Mouse (Mus musculus) CH12F3 (cell line): ENCODE measurements around the gene Asic3.

Source experiments
- in situ Hi-C: fragments of 300-500 bp; cut with MboI; formaldehyde crosslinking; loops from 2 replicates; pipeline ENCODE4 v1.14.3; 2020; ENCODE audit warnings: low sequenced_read_pairs

Gene Asic3

GRCm38 (mm10) chr5:24416222-24416736 lies 3.1 kb downstream of the Asic3 start:
- in situ Hi-C loops = no loop called here

GRCm38 (mm10) chr5:24417587-24417986 lies 4.4 kb downstream of the Asic3 start:
- in situ Hi-C loops = no loop called here

GRCm38 (mm10) chr5:24420381-24420780 lies 7.2 kb downstream of the Asic3 start:
- in situ Hi-C loops = no loop called here

GRCm38 (mm10) chr5:24423129-24424003 lies 10.2 kb downstream of the Asic3 start, which contains the start of the genes Cdk5 and Slc4a2:
TSS of gene Cdk5 (minus strand) at chr5:24423530.
TSS of gene Slc4a2 (plus strand) at chr5:24423837.
- in situ Hi-C loops = no loop called here

- in situ Hi-C loops = no loop called here
Observed at GRCm38 (mm10) chr5:24424004-24424781, 11.0 kb downstream of the Asic3 start.

GRCm38 (mm10) chr5:24424861-24425411 lies 11.7 kb downstream of the Asic3 start:
- in situ Hi-C loops = no loop called here

GRCm38 (mm10) chr5:24425421-24426036 lies 12.3 kb downstream of the Asic3 start:
- in situ Hi-C loops = no loop called here

- in situ Hi-C loops = no loop called here
Observed at GRCm38 (mm10) chr5:24426037-24426432, 12.8 kb downstream of the Asic3 start.

GRCm38 (mm10) chr5:24426556-24427284 lies 13.5 kb downstream of the Asic3 start:
- in situ Hi-C loops = no loop called here

- in situ Hi-C loops = no loop called here
Observed at GRCm38 (mm10) chr5:24427285-24427633, 14.1 kb downstream of the Asic3 start.

- in situ Hi-C loops = no loop called here
Observed at GRCm38 (mm10) chr5:24427981-24428402, 14.8 kb downstream of the Asic3 start.

GRCm38 (mm10) chr5:24428596-24428995 lies 15.4 kb downstream of the Asic3 start:
- in situ Hi-C loops = no loop called here

GRCm38 (mm10) chr5:24433993-24434392 lies 20.8 kb downstream of the Asic3 start:
- in situ Hi-C loops = no loop called here

GRCm38 (mm10) chr5:24441187-24441586 lies 28.0 kb downstream of the Asic3 start:
- in situ Hi-C loops = no loop called here

GRCm38 (mm10) chr5:24442029-24442428 lies 28.8 kb downstream of the Asic3 start:
- in situ Hi-C loops = no loop called here

GRCm38 (mm10) chr5:24443204-24443603 lies 30.0 kb downstream of the Asic3 start:
- in situ Hi-C loops = no loop called here

- in situ Hi-C loops = no loop called here
Observed at GRCm38 (mm10) chr5:24443927-24444326, 30.7 kb downstream of the Asic3 start.

GRCm38 (mm10) chr5:24444746-24445427 lies 31.7 kb downstream of the Asic3 start, which contains the start of gene Fastk:
TSS of gene Fastk (minus strand) at chr5:24445287.
- in situ Hi-C loops = no loop called here

GRCm38 (mm10) chr5:24445428-24446080 lies 32.4 kb downstream of the Asic3 start:
- in situ Hi-C loops = no loop called here
